In the genomic region with DNA sequence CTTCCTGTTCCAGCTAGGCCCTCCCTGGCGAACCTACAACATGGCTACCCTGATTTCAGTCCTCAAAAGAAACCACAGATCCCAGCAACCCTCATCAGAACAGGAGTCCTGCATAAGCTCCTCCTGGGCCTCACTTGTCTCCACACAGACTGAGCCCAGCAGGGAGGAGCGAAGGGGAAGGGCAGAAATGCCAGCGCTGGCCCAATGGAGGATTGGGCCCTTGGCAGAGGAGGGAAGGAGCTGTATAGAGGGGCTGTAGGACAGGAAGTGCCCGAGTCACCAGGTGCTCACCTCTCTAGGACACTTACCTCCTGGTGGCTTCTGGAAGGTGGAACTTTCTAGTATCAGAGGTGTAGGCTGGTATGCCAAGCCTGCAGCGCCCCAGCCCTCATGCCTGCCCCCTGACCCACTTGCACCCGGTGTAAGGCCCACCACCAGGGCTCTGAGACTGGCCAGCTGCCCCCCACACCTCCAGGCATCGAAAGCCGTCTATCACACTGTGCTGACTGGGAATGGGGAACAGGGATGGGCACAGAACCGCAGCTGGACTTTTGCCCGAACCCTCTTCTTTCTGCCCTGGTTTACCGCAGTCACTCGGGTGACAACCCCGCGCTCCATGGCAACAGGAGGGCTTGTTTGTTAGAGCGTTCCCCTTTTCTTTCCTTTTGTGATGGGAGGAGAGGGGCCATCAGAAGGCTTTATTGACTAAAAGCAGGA, we compare ENCODE assay signal across 15 mouse cellular contexts. TPM values are rescaled to one million over a fixed set of nuclear protein-coding genes. Genes with fewer than 3 reads are reported as not detected.
DNase-seq lines count a peak whose midpoint lies in the region; ATAC-seq and TF ChIP-seq lines count a peak whose summit lies in the region.
"Had no signal": no experiment of that assay in that cellular context is flagged by ENCODE, and none has a peak within 500 bp of the region (broad histone marks: within the 10 kb centered on the region; RNA-seq: fewer than 3 reads in every experiment).

No protein-coding gene starts in this region.

- no peak for DNase-seq in heart, embryonic 10.5 days (ENCODE audit: low spot score)
- DNase-seq in heart, postnatal 36 days: no peak
- peak; percentile 55 for DNase-seq in brain, embryonic 14.5 days (ENCODE audit: low read depth)
- no peak for DNase-seq in embryonic facial prominence, embryonic 10.5 days (ENCODE audit: low spot score)
- DNase-seq in hindbrain, postnatal 0 days (ENCODE audit: low spot score): peak; percentile 66
- DNase-seq in yolk sac, embryonic 10.5 days (ENCODE audit: low spot score): no peak
- DNase-seq: heart, postnatal 14 days; lung, embryonic 14.5 days had no signal

- intact Hi-C loops in heart, postnatal 36 days (cut with DNase I): no loop called here

- H3K4me3 ChIP-seq in heart, embryonic 10.5 days: no peak overlapping the region
- H3K4me3 ChIP-seq in embryonic facial prominence, embryonic 10.5 days: no peak overlapping the region
- H3K4me3 ChIP-seq in hindbrain, postnatal 0 days (ENCODE audit: low read length): no peak overlapping the region
- H3K4me3 ChIP-seq in kidney, embryonic 16.5 days (ENCODE audit: low read length): no peak overlapping the region
- H3K4me3 ChIP-seq: embryonic facial prominence, embryonic 13.5 days; limb, embryonic 12.5 days had no signal

- H3K27ac ChIP-seq in heart, embryonic 10.5 days: peak overlapping the region; percentile 37; the same call in 1 of the 2 replicates
- peak overlapping the region; percentile 59 for H3K27ac ChIP-seq in embryonic facial prominence, embryonic 10.5 days (replicated peaks)
- H3K27ac ChIP-seq in hindbrain, postnatal 0 days: peak overlapping the region; percentile 64
- H3K27ac ChIP-seq in kidney, embryonic 16.5 days (ENCODE audit: low read length): no peak overlapping the region
- H3K27ac ChIP-seq: embryonic facial prominence, embryonic 13.5 days; limb, embryonic 12.5 days; stomach, postnatal 0 days had no signal

- no peaks in the 10 kb centered on the region for H3K36me3 ChIP-seq in heart, embryonic 10.5 days
- no peaks in the 10 kb centered on the region for H3K36me3 ChIP-seq in embryonic facial prominence, embryonic 10.5 days (replicated peaks)
- no peaks in the 10 kb centered on the region for H3K36me3 ChIP-seq in hindbrain, postnatal 0 days (ENCODE audit: insufficient read depth, low read length)
- H3K36me3 ChIP-seq in kidney, embryonic 16.5 days (ENCODE audit: insufficient read depth, low read length): no peaks in the 10 kb centered on the region
- H3K36me3 ChIP-seq: embryonic facial prominence, embryonic 13.5 days; limb, embryonic 12.5 days had no signal

- TF ChIP-seq POLR2A in brain, embryonic 14.5 days (IDR thresholded peaks at IDR 0.05; ENCODE audit: borderline replicate concordance, extremely low read depth, insufficient read depth, insufficient read length, poor library complexity, severe bottlenecking): no peak

- H3K9me3 ChIP-seq in heart, embryonic 10.5 days: no peaks in the 10 kb centered on the region
- H3K9me3 ChIP-seq in embryonic facial prominence, embryonic 10.5 days: no peaks in the 10 kb centered on the region
- no peaks in the 10 kb centered on the region for H3K9me3 ChIP-seq in hindbrain, postnatal 0 days (ENCODE audit: low read length)
- H3K9me3 ChIP-seq in kidney, embryonic 16.5 days (ENCODE audit: low read length): no peaks in the 10 kb centered on the region
- H3K9me3 ChIP-seq: embryonic facial prominence, embryonic 13.5 days; limb, embryonic 12.5 days had no signal

- WGBS in heart, embryonic 10.5 days: 72% methylated on average over 15 of the region's 15 CpGs
- WGBS in embryonic facial prominence, embryonic 10.5 days: 72% methylated on average over 15 of the region's 15 CpGs
- WGBS in hindbrain, postnatal 0 days: 41% methylated on average over 15 of the region's 15 CpGs
- WGBS in kidney, embryonic 16.5 days: 87% methylated on average over 14 of the region's 15 CpGs

- no peak overlapping the region for H3K9ac ChIP-seq in hindbrain, postnatal 0 days (replicated peaks; ENCODE audit: low read length)
- no peak overlapping the region for H3K9ac ChIP-seq in kidney, embryonic 16.5 days (replicated peaks; ENCODE audit: low read length)
- H3K9ac ChIP-seq: embryonic facial prominence, embryonic 13.5 days; limb, embryonic 12.5 days; lung, embryonic 14.5 days had no signal

- H3K27me3 ChIP-seq in heart, embryonic 10.5 days (ENCODE audit: insufficient read depth, poor library complexity, severe bottlenecking): peaks cover 6% of the 10 kb centered on the region; the same call in 1 of the 2 replicates
- peaks cover 37% of the 10 kb centered on the region for H3K27me3 ChIP-seq in embryonic facial prominence, embryonic 10.5 days (replicated peaks; ENCODE audit: low read depth, poor library complexity, severe bottlenecking)
- H3K27me3 ChIP-seq in hindbrain, postnatal 0 days (ENCODE audit: insufficient read depth, low read length): no peaks in the 10 kb centered on the region
- H3K27me3 ChIP-seq in kidney, embryonic 16.5 days (ENCODE audit: insufficient read depth, low read length): no peaks in the 10 kb centered on the region

- H3K4me1 ChIP-seq in heart, embryonic 10.5 days: peaks cover 68% of the 10 kb centered on the region
- peaks cover 84% of the 10 kb centered on the region for H3K4me1 ChIP-seq in embryonic facial prominence, embryonic 10.5 days
- peaks cover 51% of the 10 kb centered on the region for H3K4me1 ChIP-seq in hindbrain, postnatal 0 days (ENCODE audit: insufficient read depth, low read length)
- peaks cover 29% of the 10 kb centered on the region for H3K4me1 ChIP-seq in kidney, embryonic 16.5 days (ENCODE audit: insufficient read depth, low read length)

- H3K4me2 ChIP-seq in hindbrain, postnatal 0 days (ENCODE audit: low read depth, low read length): no peak overlapping the region
- no peak overlapping the region for H3K4me2 ChIP-seq in kidney, embryonic 16.5 days (replicated peaks; ENCODE audit: low read depth, low read length)
- H3K4me2 ChIP-seq: embryonic facial prominence, embryonic 13.5 days; limb, embryonic 12.5 days; lung, embryonic 14.5 days had no signal

- TF ChIP-seq CTCF in brain, embryonic 14.5 days (IDR thresholded peaks at IDR 0.05; ENCODE audit: borderline replicate concordance, extremely low read depth, insufficient read depth, insufficient read length): no peak
- no peak for TF ChIP-seq CTCF in hindbrain, postnatal 0 days (IDR thresholded peaks at IDR 0.05; ENCODE audit: low read depth)

- ATAC-seq in hindbrain, postnatal 0 days: peak; percentile 48
- ATAC-seq in activated CD4-positive, CD25-positive, alpha-beta regulatory T cell, adult 4 months: no peak
- no peak for ATAC-seq in kidney, embryonic 16.5 days (ENCODE audit: low FRiP score, low TSS enrichment)
- ATAC-seq: CD4-positive, CD25-positive, alpha-beta regulatory T cell, adult 4 months had no signal

RNA-seq across cellular contexts. Expression of a gene that starts 16.9 kb away (rescaled TPM):
- 6.0 and 6.3 TPM in 2 replicates for polyA plus RNA-seq in heart, embryonic 10.5 days (2016; fragmentation: Nextera tagmentation; extraction: Ambion mirVana)
- 10 to 100 TPM in 1 of 2 experiments, 1 to 10 TPM in 1; 9.8 to 14.5 TPM for total RNA-seq in heart, postnatal 36 days (2021)
- 67.4 and 92.7 TPM in 2 replicates for polyA plus RNA-seq in brain, embryonic 14.5 days (2012; rRNA removed)
- 7.6 and 9.5 TPM in 2 replicates for polyA plus RNA-seq in embryonic facial prominence, embryonic 10.5 days (2016; fragmentation: Nextera tagmentation; extraction: Ambion mirVana)
- total RNA-seq in hindbrain, postnatal 0 days (2014; rRNA removed): 42.6 and 47.2 TPM in 2 replicates
- polyA plus RNA-seq in hindbrain, postnatal 0 days (2015; fragmentation: Nextera tagmentation; extraction: Ambion mirVana): 24.7 and 25.0 TPM in 2 replicates
- polyA plus RNA-seq in activated CD4-positive, CD25-positive, alpha-beta regulatory T cell, adult 4 months (2017; shearing (Covaris generic)): 1 to 10 TPM in 1 of 2 experiments, under 1 TPM in 1; 0.45 to 2.5 TPM
- polyA plus RNA-seq in kidney, embryonic 16.5 days (2015; fragmentation: Nextera tagmentation; extraction: Ambion mirVana): 19.9 and 22.1 TPM in 2 replicates
- total RNA-seq: monocyte, adult 5-6 weeks had no signal

Comparison
In these comparisons a context has a peak if more than half of its experiments do, and no peak if none do; other contexts are left out.
1. DNase-seq: peak in brain, embryonic 14.5 days (single experiment) and hindbrain, postnatal 0 days (single experiment); none in heart, embryonic 10.5 days (single experiment), heart, postnatal 36 days (0 of 2), embryonic facial prominence, embryonic 10.5 days (single experiment) and yolk sac, embryonic 10.5 days (single experiment).